Mouse (Mus musculus) lung, embryonic 14.5 days (tissue): ENCODE results near the gene Mpzl1. TPM values are rescaled to one million over a fixed set of nuclear protein-coding genes. Genes with fewer than 3 reads are reported as not detected.

Experiments used
- ATAC-seq: fragments of 200-750 bp; cut with Nextera tagmentation; 2 replicates; pipeline ENCODE4 v1.8.0; 2017; ENCODE audit warnings: mild to moderate bottlenecking, moderate TSS enrichment, moderate library complexity; ENCODE audit not compliant: insufficient read depth
- DNase-seq: peaks from one replicate; pipeline ENCODE4 v3.0.0-alpha.2; 2015
- H3K27ac ChIP-seq: fragments of 300-500 bp; sonication (generic); 2 replicates; pipeline ENCODE4 v1.5.1; 2014; ENCODE audit warnings: low read depth, mild to moderate bottlenecking, moderate library complexity
- H3K27me3 ChIP-seq: fragments of 300-500 bp; sonication (generic); 2 replicates; pipeline ENCODE4 v1.6.1; 2014; ENCODE audit warnings: low read length, control low read depth; ENCODE audit not compliant: insufficient read depth
- H3K36me3 ChIP-seq: fragments of 300-500 bp; sonication (generic); 2 replicates; pipeline ENCODE4 v1.6.1; 2014; ENCODE audit warnings: control low read depth; ENCODE audit not compliant: insufficient read depth
- H3K4me1 ChIP-seq: fragments of 300-500 bp; sonication (generic); 2 replicates; pipeline ENCODE4 v1.6.1; 2014; ENCODE audit warnings: antibody characterized with exemption, control low read depth; ENCODE audit not compliant: insufficient read depth
- H3K4me2 ChIP-seq: fragments of 300-500 bp; sonication (generic); 2 replicates; pipeline ENCODE4 v1.6.1; 2014; ENCODE audit warnings: mild to moderate bottlenecking
- H3K4me3 ChIP-seq: fragments of 300-500 bp; sonication (generic); 2 replicates; pipeline ENCODE4 v1.5.1; 2014; ENCODE audit warnings: low read depth, low read length
- H3K9ac ChIP-seq: fragments of 300-500 bp; sonication (generic); 2 replicates; pipeline ENCODE4 v1.6.1; 2014
- H3K9me3 ChIP-seq: fragments of 300-500 bp; sonication (generic); 2 replicates; pipeline ENCODE4 v1.6.1; 2016; ENCODE audit warnings: low read depth, low read length, control low read depth
- CTCF ChIP-seq: IDR thresholded peaks from 2 replicates; pipeline ENCODE4 v1.5.1; 2016; ENCODE audit warnings: antibody characterized with exemption, low read depth
- WGBS: fragments of 180-500 bp; shearing (Covaris S2); extraction: QIAGEN DNeasy Blood & Tissue Kit; methylation state at CpG from one replicate; pipeline ENCODE4 v1.1.7; 2014; 5-methylcytosine and 5-hydroxymethylcytosine counted together
- polyA plus RNA-seq: library from polyadenylated mRNA; unstranded; fragments of >200 nt; fragmentation: Nextera tagmentation; extraction: Ambion mirVana; gene quantifications from 2 replicates; pipeline ENCODE4 v1.2.1, GENCODE M21; 2014

Mpzl1 gene
- polyA plus RNA-seq, 1 experiment from 2014 or later = 220 TPM

DNA sequence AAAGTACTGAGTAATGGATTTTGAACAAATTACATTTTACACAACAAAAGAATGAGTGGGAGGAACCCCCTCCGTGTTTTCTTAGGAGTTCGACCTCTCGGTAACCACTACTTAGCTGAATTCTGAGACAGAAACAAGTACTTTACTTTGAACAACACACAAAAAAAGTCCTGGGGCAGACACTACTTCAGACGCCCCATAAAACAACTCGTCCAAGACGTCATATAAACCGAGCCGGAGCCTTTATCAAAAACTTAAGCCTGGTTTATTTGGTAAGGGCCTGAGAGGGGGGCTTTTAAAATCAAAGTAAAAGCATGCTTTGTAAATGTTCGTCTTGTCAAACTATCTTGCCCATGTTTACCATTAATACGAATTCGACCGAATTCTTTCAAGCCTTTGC, 993 bp downstream of the Mpzl1 start:
- Histone ChIP-seq H3K4me3 (peak overlapping the region; percentile 81), H3K27ac (peak overlapping the region; percentile 98; the same call in 1 of the 2 replicates), H3K4me1 (peaks cover 25% of the 10 kb centered on the region), H3K4me2 (peak overlapping the region; percentile 64), H3K9ac (peak overlapping the region; percentile 87), H3K27me3 (no peaks in the 10 kb centered on the region), H3K9me3 (no peaks in the 10 kb centered on the region), H3K36me3 (no peaks in the 10 kb centered on the region)
- no peak for TF ChIP-seq CTCF
- WGBS = 2% methylated on average over 12 of the region's 12 CpGs
- ATAC-seq = no peak
- DNase-seq = no peak

DNA sequence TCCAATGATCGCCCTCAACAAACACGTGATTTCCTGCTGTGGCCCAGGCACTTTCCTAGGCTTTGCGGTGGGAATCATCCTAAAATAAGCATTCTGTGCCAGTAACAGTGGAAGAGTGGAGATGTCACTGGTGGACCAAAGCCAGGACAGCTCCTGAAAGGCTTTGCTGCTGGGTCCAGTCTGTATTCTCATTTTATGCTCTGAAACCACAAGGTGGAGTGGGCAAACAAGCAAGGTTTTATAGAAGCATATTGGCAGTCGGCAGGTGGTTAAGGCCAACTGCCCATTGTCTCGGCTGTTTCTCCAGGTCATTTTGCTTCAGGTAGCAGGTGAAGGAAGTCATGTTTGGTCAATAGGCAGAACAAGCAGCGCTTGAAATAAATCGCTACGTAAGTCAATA, 3.2 kb downstream of the Mpzl1 start:
- no peak overlapping the region for H3K9ac ChIP-seq
- WGBS = 64% methylated on average over 8 of the region's 8 CpGs
- H3K4me1 ChIP-seq = peaks cover 25% of the 10 kb centered on the region
- no peak overlapping the region for H3K27ac ChIP-seq
- no peaks in the 10 kb centered on the region for H3K36me3 ChIP-seq
- no peak overlapping the region for H3K4me3 ChIP-seq
- no peaks in the 10 kb centered on the region for H3K9me3 ChIP-seq
- H3K27me3 ChIP-seq = no peaks in the 10 kb centered on the region
- DNase-seq (no peak), ATAC-seq (no peak)
- TF ChIP-seq CTCF = no peak
- peak overlapping the region; percentile 1; the same call in 1 of the 2 replicates for H3K4me2 ChIP-seq

- WGBS = 31% methylated on average over 8 of the region's 8 CpGs
- Histone ChIP-seq H3K36me3 (no peaks in the 10 kb centered on the region), H3K9me3 (no peaks in the 10 kb centered on the region), H3K27ac (peak overlapping the region; percentile 76), H3K4me2 (peak overlapping the region; percentile 40), H3K4me1 (peaks cover 20% of the 10 kb centered on the region), H3K4me3 (no peak overlapping the region), H3K9ac (no peak overlapping the region), H3K27me3 (no peaks in the 10 kb centered on the region)
- TF ChIP-seq CTCF = no peak
- ATAC-seq (no peak), DNase-seq (no peak)
Observed at GRCm38 (mm10) chr1:165629975-165630374, 4.4 kb downstream of the Mpzl1 start.

- Histone ChIP-seq H3K9me3 (no peaks in the 10 kb centered on the region), H3K4me1 (peaks cover 20% of the 10 kb centered on the region), H3K4me3 (no peak overlapping the region), H3K9ac (no peak overlapping the region), H3K4me2 (no peak overlapping the region), H3K27ac (no peak overlapping the region), H3K27me3 (no peaks in the 10 kb centered on the region), H3K36me3 (no peaks in the 10 kb centered on the region)
- no peak for TF ChIP-seq CTCF
- 47% methylated on average over 1 of the region's 1 CpGs for WGBS
- ATAC-seq (no peak), DNase-seq (no peak)
Observed at GRCm38 (mm10) chr1:165628603-165629002, 5.7 kb downstream of the Mpzl1 start.

DNA sequence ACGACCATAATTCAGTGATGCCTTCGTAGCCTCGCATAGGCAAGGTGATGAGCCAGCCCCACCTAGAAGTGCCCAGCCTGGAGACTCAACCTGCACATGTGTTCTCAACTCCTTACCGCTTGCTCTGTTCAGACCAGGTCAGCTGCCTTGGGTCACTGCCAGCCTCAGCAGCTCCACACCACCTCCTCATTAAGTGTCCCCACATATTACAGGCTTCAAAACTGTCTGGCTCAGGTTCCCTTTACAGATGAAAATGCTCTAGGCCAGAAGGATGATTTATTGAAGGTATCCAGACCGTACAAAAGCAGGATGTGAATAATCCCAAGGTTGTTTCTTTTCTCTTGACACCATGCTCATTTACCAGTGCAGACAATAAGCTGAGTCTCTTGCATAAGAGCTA, 8.4 kb downstream of the Mpzl1 start:
- Histone ChIP-seq H3K36me3 (peaks cover 10% of the 10 kb centered on the region; the same call in 1 of the 2 replicates), H3K27ac (no peak overlapping the region), H3K4me3 (no peak overlapping the region), H3K27me3 (no peaks in the 10 kb centered on the region), H3K9ac (no peak overlapping the region), H3K4me1 (peaks cover 13% of the 10 kb centered on the region), H3K9me3 (no peaks in the 10 kb centered on the region), H3K4me2 (no peak overlapping the region)
- 82% methylated on average over 5 of the region's 5 CpGs for WGBS
- TF ChIP-seq CTCF = no peak
- ATAC-seq (no peak), DNase-seq (no peak)

GRCm38 (mm10) chr1:165625058-165625457, 9.3 kb downstream of the Mpzl1 start:
- 80% methylated on average over 5 of the region's 5 CpGs for WGBS

GRCm38 (mm10) chr1:165618201-165618624, 16.1 kb downstream of the Mpzl1 start:
- no peak overlapping the region for H3K9ac ChIP-seq
- H3K27ac ChIP-seq = peak overlapping the region; percentile 82
- H3K4me1 ChIP-seq = peaks cover 25% of the 10 kb centered on the region
- no peak for TF ChIP-seq CTCF
- H3K36me3 ChIP-seq = peaks cover 42% of the 10 kb centered on the region; the same call in 1 of the 2 replicates
- ATAC-seq (peak; percentile 27; the same call in 1 of the 2 replicates), DNase-seq (peak; percentile 53)
- no peak overlapping the region for H3K4me3 ChIP-seq
- WGBS = 54% methylated on average over 9 of the region's 9 CpGs
- 0 out of 2 replicates have a peak overlapping the region, but pooled peaks have one; percentile 46 for H3K4me2 ChIP-seq
- no peaks in the 10 kb centered on the region for H3K27me3 ChIP-seq
- H3K9me3 ChIP-seq = peaks cover 5% of the 10 kb centered on the region; the same call in 1 of the 2 replicates

More at GRCm38 (mm10) chr1:165625058-165625457, 9.3 kb downstream of the Mpzl1 start:
- no peak overlapping the region for H3K4me3 ChIP-seq
- TF ChIP-seq CTCF = no peak
- peaks cover 12% of the 10 kb centered on the region; the same call in 1 of the 2 replicates for H3K36me3 ChIP-seq
- no peak for DNase-seq
- no peaks in the 10 kb centered on the region for H3K27me3 ChIP-seq
- H3K9ac ChIP-seq = no peak overlapping the region
- no peak overlapping the region for H3K4me2 ChIP-seq
- H3K4me1 ChIP-seq = peaks cover 12% of the 10 kb centered on the region
- H3K9me3 ChIP-seq = no peaks in the 10 kb centered on the region
- ATAC-seq = no peak
- H3K27ac ChIP-seq = no peak overlapping the region
